Mouse (Mus musculus) left cerebral cortex, postnatal 36 days (tissue): ENCODE measurements around the gene Gcdh. TPM values are rescaled to one million over a fixed set of nuclear protein-coding genes. Genes with fewer than 3 reads are reported as not detected.

Source experiments
- DNase-seq, 2 experiments: peaks; one replicate each; pipeline ENCODE4 v3.0.0; 2021 to 2022; ENCODE audit warnings: low spot score in 2 of 2, mixed read lengths in 1 of 2
- intact Hi-C: fragments of 180-260 bp; cut with DNase I; formaldehyde crosslinking; loops from one replicate; pipeline ENCODE4 v1.15.1; 2025
- microRNA-seq: library from miRNA; unstranded; fragments of <30 nt; microRNA quantifications from one replicate; pipeline ENCODE4 v1.2.0, GENCODE M21; 2022
- total RNA-seq, 2 experiments: library from RNA; stranded (reverse); gene quantifications; 2 replicates each; pipeline ENCODE4 v1.2.3; 2021

Gene Gcdh
- total RNA-seq, 2 experiments from 2014 or later = 29.6 to 42.4 TPM

DNA sequence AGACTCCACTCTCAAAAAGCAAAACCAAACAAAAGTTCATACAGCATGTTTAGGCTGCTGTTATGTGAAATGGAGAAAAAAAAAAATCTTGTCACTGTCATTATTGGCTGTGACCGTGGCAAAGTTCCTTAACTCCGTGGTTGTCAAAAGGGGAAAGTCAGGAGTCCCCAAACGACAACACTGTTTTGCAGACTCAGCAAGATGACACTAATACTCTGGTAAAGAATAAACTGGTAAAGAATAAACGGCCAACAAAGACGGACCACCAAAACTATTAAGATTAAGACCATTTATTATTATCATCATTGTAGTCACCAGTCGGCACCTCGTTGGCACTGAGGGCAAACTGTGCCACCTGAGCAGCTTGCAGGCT is 53.9 kb downstream of the Gcdh start:
- intact Hi-C loops = no loop called here
- no peak for DNase-seq

- intact Hi-C loops = no loop called here
- DNase-seq = no peak
These were observed 54.3 kb downstream of the Gcdh start for GRCm38 (mm10) chr8:84839411-84839810.

DNA sequence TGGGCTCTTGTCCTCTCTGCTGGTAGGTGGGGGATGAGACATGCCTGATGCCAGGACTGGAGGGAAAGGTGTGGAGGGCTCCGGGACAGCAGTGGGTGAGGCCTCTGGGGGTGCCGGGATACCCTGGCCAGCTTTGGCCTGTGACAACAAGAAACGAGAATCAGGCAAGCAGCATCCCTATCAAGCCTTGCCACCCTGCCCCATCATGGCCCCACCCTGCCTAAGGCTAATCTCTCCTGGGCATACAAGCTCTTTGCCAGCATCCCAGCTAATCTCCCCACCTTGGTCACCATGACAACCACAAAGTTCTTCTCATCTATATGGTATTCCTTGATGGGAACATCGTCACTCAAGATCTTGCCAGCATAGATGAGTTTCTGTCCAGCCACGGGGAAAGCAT is 55.2 kb downstream of the Gcdh start:
- intact Hi-C loops = no loop called here
- no peak for DNase-seq

GRCm38 (mm10) chr8:84837912-84838470 is 55.7 kb downstream of the Gcdh start:
- intact Hi-C loops = no loop called here
- no peak for DNase-seq

- intact Hi-C loops = no loop called here
- no peak for DNase-seq
These were observed 56.4 kb downstream of the Gcdh start for GRCm38 (mm10) chr8:84837149-84837911.

Small RNA genes lying within 50 kb of the gene (microRNA-seq; reads per million reads assigned to microRNA genes)
- gene Gm24197 (2.5 reads per million, percentile 3 among the genes with 10 or more reads in this experiment), gene Mir7069 (7.9 reads per million, percentile 25 among the genes with 10 or more reads in this experiment)

Other genes with a start within 250 kb of the Gcdh start
- gene Ier2, start 231.1 kb downstream of the Gcdh start, total RNA-seq = 10 to 100 TPM in 1 of 2 experiments, 1 to 10 TPM in 1; 5.6 to 27.6 TPM
- 100 to 1,000 TPM in 1 of 2 experiments, 10 to 100 TPM in 1; 84.5 to 124 TPM for gene Trmt1, start 207.6 kb downstream of the Gcdh start, total RNA-seq
- 10 to 100 TPM; 94.2 to 99.7 TPM for gene Nacc1, start 206.1 kb downstream of the Gcdh start, total RNA-seq
- 1 to 10 TPM; 2.4 to 3.4 TPM for gene Lyl1, start 192.5 kb downstream of the Gcdh start, total RNA-seq
- not detected for gene G430095P16Rik, start 170.9 kb downstream of the Gcdh start, total RNA-seq
- gene Nfix, start 93.6 kb downstream of the Gcdh start, total RNA-seq = 100 to 1,000 TPM; 303 to 353 TPM
- gene Dand5, start 71.1 kb downstream of the Gcdh start, total RNA-seq = 10 to 100 TPM; 10.3 to 10.9 TPM
- 10 to 100 TPM; 26.3 to 26.9 TPM for gene Gadd45gip1, start 62.4 kb downstream of the Gcdh start, total RNA-seq
- 10 to 100 TPM; 77.9 to 78.8 TPM for gene Rad23a, start 53.3 kb downstream of the Gcdh start, total RNA-seq
- gene Calr, start 47.0 kb downstream of the Gcdh start, total RNA-seq = 100 to 1,000 TPM; 435 to 511 TPM
- gene Farsa, start 36.9 kb downstream of the Gcdh start, total RNA-seq = 10 to 100 TPM; 46.2 to 47.8 TPM
- gene Syce2, start 21.8 kb downstream of the Gcdh start, total RNA-seq = 1 to 10 TPM; 8.3 TPM
- not detected for gene Klf1, start 8.0 kb upstream of the Gcdh start, total RNA-seq
- gene Dnase2a, start 14.6 kb upstream of the Gcdh start, total RNA-seq = 1 to 10 TPM; 3.1 to 4.1 TPM
- 10 to 100 TPM; 85.9 to 94.2 TPM for gene Mast1, start 43.4 kb upstream of the Gcdh start, total RNA-seq
- gene Rtbdn, start 53.1 kb upstream of the Gcdh start, total RNA-seq = 1 to 10 TPM in 1 of 2 experiments, under 1 TPM in 1; 0.84 to 1.7 TPM
- gene Gm49661, start 75.5 kb upstream of the Gcdh start, total RNA-seq = 1 to 10 TPM in 1 of 2 experiments, not detected in 1; 1.6 TPM
- gene Prdx2, start 75.7 kb upstream of the Gcdh start, total RNA-seq = 100 to 1,000 TPM; 324 to 340 TPM
- gene Rnaseh2a, start 75.8 kb upstream of the Gcdh start, total RNA-seq = 10 to 100 TPM; 41.2 to 55.4 TPM
- 100 to 1,000 TPM in 1 of 2 experiments, 10 to 100 TPM in 1; 43.2 to 133 TPM for gene Junb, start 84.8 kb upstream of the Gcdh start, total RNA-seq
- 10 to 100 TPM in 1 of 2 experiments, 1 to 10 TPM in 1; 8.2 to 10.0 TPM for gene Hook2, start 96.7 kb upstream of the Gcdh start, total RNA-seq
- not detected for gene Best2, start 120.6 kb upstream of the Gcdh start, total RNA-seq
- gene Asna1, start 131.4 kb upstream of the Gcdh start, total RNA-seq = 100 to 1,000 TPM; 119 to 143 TPM
- gene Trir, start 132.9 kb upstream of the Gcdh start, total RNA-seq = 100 to 1,000 TPM; 124 to 132 TPM
- 100 to 1,000 TPM; 160 to 169 TPM for gene Tnpo2, start 143.0 kb upstream of the Gcdh start, total RNA-seq
- gene Fbxw9, start 166.1 kb upstream of the Gcdh start, total RNA-seq = 10 to 100 TPM; 21.7 to 22.8 TPM
- gene Gm5741, start 174.1 kb upstream of the Gcdh start, total RNA-seq = not detected
- gene Dhps, start 177.8 kb upstream of the Gcdh start, total RNA-seq = 10 to 100 TPM; 64.4 to 68.5 TPM
- gene Wdr83os, start 186.8 kb upstream of the Gcdh start, total RNA-seq = 10 to 100 TPM; 48.2 to 54.8 TPM
- gene Wdr83, start 187.4 kb upstream of the Gcdh start, total RNA-seq = 10 to 100 TPM; 26.0 to 28.9 TPM
- 10 to 100 TPM; 36.6 to 38.2 TPM for gene Man2b1, start 189.3 kb upstream of the Gcdh start, total RNA-seq
- gene Zfp791, start 229.2 kb upstream of the Gcdh start, total RNA-seq = 1 to 10 TPM; 6.7 to 8.7 TPM